Mouse (Mus musculus) spleen, adult 2 months (tissue): ENCODE measurements at regions not wholly inside any gene's neighbourhood (a gene's known extent, or its start where the extent isn't known, plus 50 kb on each side); places are given as distances from the start of the nearest gene placed in this dataset.

Source experiments
- CTCF ChIP-seq: fragments of 200-500 bp; IDR thresholded peaks from 2 replicates; pipeline ENCODE4 v1.5.1; 2011; ENCODE audit warnings: mild to moderate bottlenecking, inconsistent platforms; ENCODE audit not compliant: insufficient read depth, insufficient read length, insufficient replicate concordance; ENCODE audit errors: extremely low read depth
- POLR2A ChIP-seq: fragments of 200-500 bp; IDR thresholded peaks from 2 replicates; pipeline ENCODE4 v1.6.1; 2011; ENCODE audit warnings: low read depth, low read length, inconsistent platforms

DNA sequence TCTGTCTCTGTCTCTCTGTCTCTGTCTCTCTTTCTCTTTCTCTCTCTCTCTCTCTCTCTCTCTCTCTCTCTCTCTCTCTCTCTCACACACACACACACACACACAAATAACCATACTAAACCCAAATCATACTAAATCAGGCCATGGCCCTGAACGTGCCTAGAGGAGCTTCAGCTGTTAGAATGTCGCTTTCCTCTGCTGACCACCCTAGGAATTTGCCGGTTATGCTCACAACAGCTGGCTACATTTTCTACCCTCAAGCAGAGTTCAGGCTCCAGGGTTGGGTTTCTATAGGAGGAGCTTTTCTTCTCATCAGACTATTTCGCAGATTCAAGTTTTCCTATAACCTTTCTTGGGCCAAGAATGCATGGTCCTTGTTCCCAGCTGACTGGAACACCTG, 56.1 kb upstream of the Vtcn1 start:
- TF ChIP-seq CTCF = no peak
- no peak for TF ChIP-seq POLR2A
